Mouse (Mus musculus): Measurements from ENCODE around the gene Gsap.

DNA sequence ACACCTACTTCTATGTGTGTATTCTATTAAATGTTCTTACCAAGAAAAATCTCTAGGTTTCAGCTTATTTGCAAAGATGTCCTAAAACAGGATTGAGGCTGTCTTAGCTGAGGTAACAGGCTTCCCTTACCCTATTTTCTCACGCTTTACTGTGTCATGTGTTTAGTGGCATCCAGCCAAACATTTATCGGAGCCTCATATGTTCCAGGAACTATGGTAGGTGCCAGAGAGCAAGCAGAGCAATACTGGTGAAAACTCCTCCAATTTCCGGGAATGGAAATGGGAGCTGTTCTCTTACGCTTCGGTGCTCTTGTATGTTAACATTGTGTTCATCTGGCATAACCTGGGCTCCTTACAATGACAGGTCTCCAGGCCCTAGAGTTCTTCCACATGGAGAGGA lies 145.6 kb downstream of the Gsap start:
- TF ChIP-seq CTCF (IDR thresholded peaks at IDR 0.05) (no peak), POLR2A (IDR thresholded peaks at IDR 0.05; ENCODE audit: insufficient read depth, low read depth, low read length) (no peak)

All from heart, adult 2 months (tissue).